Mouse (Mus musculus): Measurements from ENCODE around the gene Frmd4a. TPM values are rescaled to one million over a fixed set of nuclear protein-coding genes. Genes with fewer than 3 reads are reported as not detected.

Frmd4a gene
- polyA plus RNA-seq, 1 experiment from 2014 or later = 19.3 TPM

DNA sequence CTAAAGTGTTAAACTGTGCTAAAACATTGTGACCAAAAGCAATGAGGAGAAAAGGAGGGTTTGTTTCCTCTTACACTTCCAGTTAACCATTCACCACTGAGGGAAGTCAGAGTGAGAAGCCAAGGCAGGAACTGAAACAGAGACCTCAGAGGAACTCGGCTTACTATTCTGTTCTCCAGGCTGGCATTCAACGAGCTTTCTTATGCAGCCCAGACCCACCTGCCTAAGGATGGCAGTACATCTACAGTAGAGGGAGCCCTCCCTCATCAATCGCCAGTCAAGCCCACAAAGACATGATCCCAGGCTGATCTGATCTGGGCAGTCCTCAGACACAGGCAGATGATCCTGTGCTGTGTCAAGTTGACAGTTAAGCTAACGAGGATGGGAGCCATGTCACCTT, 555.9 kb downstream of the Frmd4a start:
- no peak overlapping the region for H3K9ac ChIP-seq (ENCODE audit: low read length)
- H3K4me2 ChIP-seq (ENCODE audit: low read depth, low read length) = no peak overlapping the region
- no peak overlapping the region for H3K4me3 ChIP-seq (ENCODE audit: low read length)
- no peaks in the 10 kb centered on the region for H3K9me3 ChIP-seq (replicated peaks; ENCODE audit: control insufficient read depth, low read length)
- ATAC-seq (replicated peaks; ENCODE audit: extremely low read depth, insufficient read depth, low FRiP score) = no peak
- H3K36me3 ChIP-seq (ENCODE audit: control insufficient read depth, insufficient read depth) = peaks cover 25% of the 10 kb centered on the region
- peaks cover 25% of the 10 kb centered on the region for H3K4me1 ChIP-seq (ENCODE audit: control insufficient read depth, insufficient read depth, low read length)
- H3K27me3 ChIP-seq (ENCODE audit: control insufficient read depth, insufficient read depth, low read length) = no peaks in the 10 kb centered on the region
- no peak overlapping the region for H3K27ac ChIP-seq (ENCODE audit: low read length)
- WGBS = 54% methylated on average over 4 of the region's 4 CpGs

DNA sequence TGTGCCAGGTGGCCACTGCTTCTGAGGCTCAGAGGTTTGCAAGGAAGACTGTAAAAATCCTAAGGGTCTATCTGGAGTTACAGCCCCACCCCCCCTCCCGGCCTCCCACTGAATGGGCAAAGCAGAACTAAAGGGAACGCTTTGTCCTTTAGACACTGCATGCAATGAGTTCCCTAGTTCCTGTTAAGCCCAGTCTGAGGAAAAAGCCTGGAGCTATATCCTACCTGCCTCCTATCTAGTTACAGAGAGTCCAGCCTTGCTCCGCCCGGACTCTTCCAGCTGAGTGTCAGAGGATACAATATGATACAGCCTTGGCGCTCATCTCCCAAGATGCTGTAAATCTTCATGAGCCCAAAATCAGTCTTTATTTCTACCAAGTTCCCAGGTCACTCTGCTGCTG, 556.7 kb downstream of the Frmd4a start:
- Histone ChIP-seq H3K27me3 (ENCODE audit: control insufficient read depth, insufficient read depth, low read length) (no peaks in the 10 kb centered on the region), H3K4me3 (ENCODE audit: low read length) (no peak overlapping the region), H3K27ac (ENCODE audit: low read length) (no peak overlapping the region), H3K9ac (ENCODE audit: low read length) (no peak overlapping the region), H3K4me1 (ENCODE audit: control insufficient read depth, insufficient read depth, low read length) (peaks cover 21% of the 10 kb centered on the region), H3K4me2 (ENCODE audit: low read depth, low read length) (no peak overlapping the region), H3K9me3 (replicated peaks; ENCODE audit: control insufficient read depth, low read length) (no peaks in the 10 kb centered on the region), H3K36me3 (ENCODE audit: control insufficient read depth, insufficient read depth) (peaks cover 27% of the 10 kb centered on the region)
- 85% methylated on average over 5 of the region's 5 CpGs for WGBS
- ATAC-seq (replicated peaks; ENCODE audit: extremely low read depth, insufficient read depth, low FRiP score) = no peak

DNA sequence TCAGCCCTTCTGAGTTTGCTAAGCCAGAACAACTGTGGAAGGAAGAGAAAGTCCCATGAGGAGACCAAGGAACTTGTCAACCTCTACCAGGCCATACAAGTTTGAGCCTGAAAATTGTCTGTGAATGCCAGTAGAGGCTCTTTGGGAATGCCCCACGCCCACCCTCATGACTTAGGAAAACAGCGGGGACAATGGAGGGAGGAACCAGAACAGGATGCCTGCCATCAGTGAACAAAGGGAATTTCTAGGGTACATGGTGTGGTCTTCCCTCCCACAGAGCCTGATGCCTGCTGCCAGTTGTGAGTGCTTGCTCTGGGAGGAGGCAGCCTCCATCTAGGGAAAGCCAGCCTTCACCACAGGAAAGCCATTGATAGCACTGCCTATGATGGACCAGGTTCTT, 557.6 kb downstream of the Frmd4a start:
- no peaks in the 10 kb centered on the region for H3K9me3 ChIP-seq (replicated peaks; ENCODE audit: control insufficient read depth, low read length)
- no peak overlapping the region for H3K9ac ChIP-seq (ENCODE audit: low read length)
- ATAC-seq (replicated peaks; ENCODE audit: extremely low read depth, insufficient read depth, low FRiP score) = no peak
- H3K4me3 ChIP-seq (ENCODE audit: low read length) = no peak overlapping the region
- H3K27ac ChIP-seq (ENCODE audit: low read length) = peak overlapping the region; percentile 53; the same call in 1 of the 2 replicates
- no peak overlapping the region for H3K4me2 ChIP-seq (ENCODE audit: low read depth, low read length)
- no peaks in the 10 kb centered on the region for H3K27me3 ChIP-seq (ENCODE audit: control insufficient read depth, insufficient read depth, low read length)
- peaks cover 27% of the 10 kb centered on the region for H3K36me3 ChIP-seq (ENCODE audit: control insufficient read depth, insufficient read depth)
- H3K4me1 ChIP-seq (ENCODE audit: control insufficient read depth, insufficient read depth, low read length) = peaks cover 19% of the 10 kb centered on the region
- 69% methylated on average over 2 of the region's 2 CpGs for WGBS

DNA sequence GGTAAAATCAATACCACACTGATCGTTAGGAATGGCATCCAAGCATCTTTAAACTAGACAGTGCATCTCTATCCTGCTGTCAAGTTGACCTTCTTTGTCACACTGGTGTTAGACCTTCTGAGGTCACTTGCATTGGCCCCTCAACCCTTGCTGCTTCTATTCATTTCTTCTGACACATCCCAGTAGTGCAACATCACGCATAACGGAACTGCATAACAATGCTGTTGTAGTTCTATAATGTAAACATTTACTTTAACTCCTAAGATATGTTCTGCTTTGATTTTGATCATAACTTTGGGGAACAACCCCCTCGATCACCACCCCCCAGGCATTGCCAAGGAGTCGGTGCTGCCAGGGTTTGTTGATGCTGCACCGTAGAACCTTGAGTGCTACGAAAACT, 558.5 kb downstream of the Frmd4a start:
- 91% methylated on average over 7 of the region's 7 CpGs for WGBS
- H3K36me3 ChIP-seq (ENCODE audit: control insufficient read depth, insufficient read depth) = peaks cover 32% of the 10 kb centered on the region

DNA sequence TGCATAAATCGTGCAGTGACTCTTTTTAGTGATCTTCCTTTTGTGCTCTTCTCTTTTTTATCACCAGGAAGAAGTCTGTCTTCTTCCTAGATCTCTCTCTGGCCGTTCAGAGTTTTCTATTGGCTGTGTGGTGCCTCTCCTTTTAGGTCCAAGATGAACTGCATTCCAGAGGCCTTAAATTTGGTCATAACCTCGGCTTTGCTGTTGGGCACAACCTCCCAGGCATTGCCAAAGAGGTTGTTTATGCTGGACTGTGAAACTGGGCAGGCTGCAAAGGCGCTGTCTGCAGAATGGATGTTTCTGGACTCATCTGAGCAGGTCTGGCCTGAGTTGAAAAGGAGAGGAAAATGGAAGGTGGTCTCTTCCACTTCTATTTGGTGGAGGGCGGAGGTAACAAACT, 560.8 kb downstream of the Frmd4a start:
- no peak overlapping the region for H3K9ac ChIP-seq (ENCODE audit: low read length)
- ATAC-seq (replicated peaks; ENCODE audit: extremely low read depth, insufficient read depth, low FRiP score) = no peak
- H3K4me1 ChIP-seq (ENCODE audit: control insufficient read depth, insufficient read depth, low read length) = peaks cover 23% of the 10 kb centered on the region
- H3K4me3 ChIP-seq (ENCODE audit: low read length) = no peak overlapping the region
- WGBS = 70% methylated on average over 5 of the region's 5 CpGs
- H3K27me3 ChIP-seq (ENCODE audit: control insufficient read depth, insufficient read depth, low read length) = no peaks in the 10 kb centered on the region
- no peaks in the 10 kb centered on the region for H3K9me3 ChIP-seq (replicated peaks; ENCODE audit: control insufficient read depth, low read length)
- no peak overlapping the region for H3K4me2 ChIP-seq (ENCODE audit: low read depth, low read length)
- peak overlapping the region; percentile 76 for H3K27ac ChIP-seq (ENCODE audit: low read length)
- peaks cover 23% of the 10 kb centered on the region for H3K36me3 ChIP-seq (ENCODE audit: control insufficient read depth, insufficient read depth)

More for the DNA sequence above, 558.5 kb downstream of the Frmd4a start:
- Histone ChIP-seq H3K27me3 (ENCODE audit: control insufficient read depth, insufficient read depth, low read length) (no peaks in the 10 kb centered on the region), H3K27ac (ENCODE audit: low read length) (no peak overlapping the region), H3K4me3 (ENCODE audit: low read length) (no peak overlapping the region), H3K4me2 (ENCODE audit: low read depth, low read length) (no peak overlapping the region), H3K4me1 (ENCODE audit: control insufficient read depth, insufficient read depth, low read length) (peaks cover 23% of the 10 kb centered on the region), H3K9me3 (replicated peaks; ENCODE audit: control insufficient read depth, low read length) (no peaks in the 10 kb centered on the region), H3K9ac (ENCODE audit: low read length) (no peak overlapping the region)
- no peak for ATAC-seq (replicated peaks; ENCODE audit: extremely low read depth, insufficient read depth, low FRiP score)

DNA sequence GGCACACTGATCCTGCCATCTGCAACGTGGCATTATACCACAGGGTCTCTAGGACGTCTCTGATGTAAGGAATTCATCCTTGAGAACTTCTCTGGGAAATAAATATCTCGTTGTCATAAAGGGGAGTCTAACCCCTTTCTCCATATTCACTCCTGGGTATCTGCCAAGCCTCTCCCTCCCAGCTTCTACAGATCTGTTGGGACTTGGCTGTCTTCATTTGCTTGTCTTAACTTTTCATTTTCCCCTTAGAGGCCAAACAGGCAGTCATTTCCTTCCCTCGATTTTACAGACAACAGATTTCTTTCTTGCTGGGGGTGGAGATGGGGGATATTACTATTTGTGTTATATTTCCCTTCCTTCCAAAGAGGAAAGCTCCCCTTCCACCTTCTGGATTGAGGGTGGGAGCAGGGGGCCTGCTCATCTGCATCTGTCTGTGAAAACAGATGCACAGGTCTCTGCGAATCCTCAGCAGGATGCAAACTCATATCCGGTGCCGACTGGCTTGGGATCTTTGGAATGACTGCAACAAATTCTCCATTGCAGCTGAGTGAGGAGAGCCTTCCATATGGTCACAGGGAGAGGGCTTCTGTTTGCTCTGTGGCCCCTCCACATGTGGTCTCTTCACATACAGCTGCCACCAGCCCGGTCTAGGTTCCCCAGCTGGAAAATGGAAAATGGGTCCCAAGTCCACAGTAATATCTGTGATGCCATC, 562.0 kb downstream of the Frmd4a start:
- Histone ChIP-seq H3K9me3 (replicated peaks; ENCODE audit: control insufficient read depth, low read length) (no peaks in the 10 kb centered on the region), H3K27ac (ENCODE audit: low read length) (peak overlapping the region; percentile 76), H3K4me1 (ENCODE audit: control insufficient read depth, insufficient read depth, low read length) (peaks cover 23% of the 10 kb centered on the region), H3K36me3 (ENCODE audit: control insufficient read depth, insufficient read depth) (peaks cover 17% of the 10 kb centered on the region), H3K4me3 (ENCODE audit: low read length) (no peak overlapping the region), H3K4me2 (ENCODE audit: low read depth, low read length) (no peak overlapping the region), H3K9ac (ENCODE audit: low read length) (no peak overlapping the region), H3K27me3 (ENCODE audit: control insufficient read depth, insufficient read depth, low read length) (no peaks in the 10 kb centered on the region)
- ATAC-seq (replicated peaks; ENCODE audit: extremely low read depth, insufficient read depth, low FRiP score) = no peak
- 54% methylated on average over 8 of the region's 8 CpGs for WGBS

DNA sequence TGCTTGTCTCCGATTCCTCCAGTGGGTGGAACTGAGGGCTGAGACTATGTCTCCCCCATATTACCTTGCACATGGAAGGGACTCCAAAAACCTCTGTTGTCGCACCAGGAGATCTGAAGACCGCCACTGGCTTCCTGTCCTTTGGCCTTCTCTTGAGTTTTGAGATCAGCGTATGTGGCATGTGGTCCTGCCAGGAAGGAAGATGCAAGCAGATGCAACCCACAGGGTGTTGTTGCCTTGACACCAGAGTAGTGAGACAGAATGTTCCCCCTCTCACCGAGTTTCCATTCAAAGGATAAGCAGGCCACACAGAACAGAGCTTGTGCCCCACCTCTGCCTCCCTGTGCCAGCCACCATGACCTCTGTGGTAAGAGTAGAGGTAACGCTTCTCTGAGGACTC, 563.1 kb downstream of the Frmd4a start:
- H3K4me2 ChIP-seq (ENCODE audit: low read depth, low read length) = no peak overlapping the region
- no peaks in the 10 kb centered on the region for H3K27me3 ChIP-seq (ENCODE audit: control insufficient read depth, insufficient read depth, low read length)
- no peak overlapping the region; the same call in 1 of the 2 replicates for H3K27ac ChIP-seq (ENCODE audit: low read length)
- no peak overlapping the region for H3K9ac ChIP-seq (ENCODE audit: low read length)
- H3K9me3 ChIP-seq (replicated peaks; ENCODE audit: control insufficient read depth, low read length) = no peaks in the 10 kb centered on the region
- H3K4me1 ChIP-seq (ENCODE audit: control insufficient read depth, insufficient read depth, low read length) = peaks cover 23% of the 10 kb centered on the region
- no peak for ATAC-seq (replicated peaks; ENCODE audit: extremely low read depth, insufficient read depth, low FRiP score)
- peaks cover 14% of the 10 kb centered on the region for H3K36me3 ChIP-seq (ENCODE audit: control insufficient read depth, insufficient read depth)
- no peak overlapping the region for H3K4me3 ChIP-seq (ENCODE audit: low read length)
- WGBS = 78% methylated on average over 6 of the region's 6 CpGs

DNA sequence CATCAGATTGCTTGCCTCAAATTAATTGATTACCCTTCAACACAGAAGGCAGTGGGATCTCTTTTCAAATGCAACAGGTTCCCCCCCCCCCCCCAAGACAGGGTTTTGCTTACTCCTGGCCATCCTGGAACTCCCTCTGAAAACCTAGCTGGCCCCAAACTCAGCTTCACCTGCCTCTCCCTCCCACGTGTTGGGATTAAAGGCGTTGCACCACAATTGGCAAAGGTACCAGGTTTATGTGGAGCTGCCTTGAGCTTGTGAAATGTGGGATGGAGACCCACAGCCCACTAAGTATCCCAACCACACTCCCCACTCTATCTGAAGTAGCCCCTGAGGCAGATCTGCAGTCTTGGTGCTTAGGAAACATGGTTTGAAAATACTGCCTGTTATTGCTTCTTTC, 565.4 kb downstream of the Frmd4a start:
- no peak overlapping the region for H3K4me2 ChIP-seq (ENCODE audit: low read depth, low read length)
- WGBS = 84% methylated on average over 2 of the region's 2 CpGs
- H3K4me3 ChIP-seq (ENCODE audit: low read length) = no peak overlapping the region
- H3K36me3 ChIP-seq (ENCODE audit: control insufficient read depth, insufficient read depth) = peaks cover 19% of the 10 kb centered on the region
- peaks cover 26% of the 10 kb centered on the region for H3K4me1 ChIP-seq (ENCODE audit: control insufficient read depth, insufficient read depth, low read length)
- no peak overlapping the region for H3K9ac ChIP-seq (ENCODE audit: low read length)
- no peaks in the 10 kb centered on the region for H3K9me3 ChIP-seq (replicated peaks; ENCODE audit: control insufficient read depth, low read length)
- no peak for ATAC-seq (replicated peaks; ENCODE audit: extremely low read depth, insufficient read depth, low FRiP score)
- no peak overlapping the region for H3K27ac ChIP-seq (ENCODE audit: low read length)
- no peaks in the 10 kb centered on the region for H3K27me3 ChIP-seq (ENCODE audit: control insufficient read depth, insufficient read depth, low read length)

DNA sequence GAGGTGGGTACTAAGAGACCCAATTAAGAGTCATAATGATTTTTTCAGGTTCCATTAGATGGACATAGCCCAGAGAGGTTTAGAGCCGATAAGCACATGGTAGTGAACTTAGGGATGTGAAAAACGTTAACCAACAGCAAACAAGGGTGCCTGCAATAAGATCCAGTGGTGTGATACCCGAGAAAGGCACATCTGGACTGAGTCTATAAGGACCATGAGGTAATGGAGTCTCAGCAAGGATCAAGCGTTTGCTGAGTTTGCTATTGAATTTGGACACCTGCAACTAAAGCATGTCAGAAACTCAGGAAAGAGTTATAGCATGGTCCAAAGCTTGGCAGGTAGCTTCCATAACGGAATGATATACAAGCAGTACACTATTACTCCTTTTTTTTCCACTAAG, 566.7 kb downstream of the Frmd4a start:
- Histone ChIP-seq H3K9ac (ENCODE audit: low read length) (no peak overlapping the region), H3K36me3 (ENCODE audit: control insufficient read depth, insufficient read depth) (peaks cover 25% of the 10 kb centered on the region), H3K4me2 (ENCODE audit: low read depth, low read length) (no peak overlapping the region), H3K9me3 (replicated peaks; ENCODE audit: control insufficient read depth, low read length) (no peaks in the 10 kb centered on the region), H3K27ac (ENCODE audit: low read length) (no peak overlapping the region), H3K4me1 (ENCODE audit: control insufficient read depth, insufficient read depth, low read length) (peaks cover 21% of the 10 kb centered on the region), H3K4me3 (ENCODE audit: low read length) (no peak overlapping the region), H3K27me3 (ENCODE audit: control insufficient read depth, insufficient read depth, low read length) (no peaks in the 10 kb centered on the region)
- no peak for ATAC-seq (replicated peaks; ENCODE audit: extremely low read depth, insufficient read depth, low FRiP score)
- 84% methylated on average over 5 of the region's 5 CpGs for WGBS

All from heart, embryonic 16.5 days (tissue).